Mouse (Mus musculus) hindbrain, embryonic 10.5 days (tissue): Measurements from ENCODE around the gene Sox5. TPM values are rescaled to one million over a fixed set of nuclear protein-coding genes. Genes with fewer than 3 reads are reported as not detected.

Experiments
- DNase-seq: peaks from one replicate; pipeline ENCODE4 v3.0.0-alpha.2; 2017; ENCODE audit warnings: low spot score
- H3K27ac ChIP-seq: fragments of 300-500 bp; sonication (generic); 2 replicates; pipeline ENCODE4 v1.5.1; 2016; ENCODE audit warnings: mild to moderate bottlenecking, moderate library complexity
- H3K27me3 ChIP-seq: fragments of 300-500 bp; sonication (generic); 2 replicates; pipeline ENCODE4 v1.6.1; 2016; ENCODE audit warnings: mild to moderate bottlenecking; ENCODE audit not compliant: poor library complexity, insufficient read depth, severe bottlenecking
- H3K36me3 ChIP-seq: fragments of 300-500 bp; sonication (generic); 2 replicates; pipeline ENCODE4 v1.6.1; 2016; ENCODE audit warnings: mild to moderate bottlenecking, moderate library complexity
- H3K4me1 ChIP-seq: fragments of 300-500 bp; sonication (generic); replicated peaks from 2 replicates; pipeline ENCODE4 v1.6.1; 2016; ENCODE audit warnings: mild to moderate bottlenecking
- H3K4me3 ChIP-seq: fragments of 300-500 bp; sonication (generic); 2 replicates; pipeline ENCODE4 v1.5.1; 2016; ENCODE audit warnings: mild to moderate bottlenecking, moderate library complexity
- H3K9me3 ChIP-seq: fragments of 300-500 bp; sonication (generic); 2 replicates; pipeline ENCODE4 v1.6.1; 2016; ENCODE audit warnings: mild to moderate bottlenecking, moderate library complexity
- WGBS: fragments of 180-500 bp; shearing (Covaris S2); methylation state at CpG from one replicate; pipeline ENCODE4 v1.1.7; 2016; 5-methylcytosine and 5-hydroxymethylcytosine counted together
- polyA plus RNA-seq: library from polyadenylated mRNA; unstranded; fragments of >200 nt; fragmentation: Nextera tagmentation; extraction: Ambion mirVana; gene quantifications from 2 replicates; pipeline ENCODE4 v1.2.1, GENCODE M21; 2016

Gene Sox5
- polyA plus RNA-seq, 1 experiment from 2014 or later = 30.6 TPM

DNA sequence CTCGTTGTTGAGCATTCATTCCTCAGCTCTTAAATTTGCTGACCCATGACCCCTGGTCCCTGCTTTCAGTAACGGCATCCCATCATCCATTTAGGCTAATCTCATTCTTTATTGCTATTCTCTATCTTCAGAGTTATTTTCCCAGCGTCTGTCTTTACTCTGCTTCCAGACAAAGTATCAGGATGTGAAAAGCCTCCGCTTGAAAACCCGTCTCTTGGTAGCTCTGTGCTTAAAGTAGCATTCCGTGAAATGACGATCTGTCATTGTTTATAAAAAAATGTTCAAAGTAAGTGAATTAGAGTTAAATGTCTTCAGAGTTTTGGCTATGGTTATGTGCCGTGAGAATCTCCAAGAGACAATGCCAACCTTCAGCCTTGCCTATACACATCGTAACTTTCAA, 915.2 kb downstream of the Sox5 start:
- H3K9me3 ChIP-seq = no peaks in the 10 kb centered on the region
- H3K4me3 ChIP-seq = no peak overlapping the region
- WGBS = 82% methylated on average over 9 of the region's 9 CpGs
- peaks cover 2% of the 10 kb centered on the region; the same call in 1 of the 2 replicates for H3K4me1 ChIP-seq
- H3K27me3 ChIP-seq = no peaks in the 10 kb centered on the region
- H3K27ac ChIP-seq = no peak overlapping the region
- no peaks in the 10 kb centered on the region for H3K36me3 ChIP-seq
- DNase-seq = no peak

DNA sequence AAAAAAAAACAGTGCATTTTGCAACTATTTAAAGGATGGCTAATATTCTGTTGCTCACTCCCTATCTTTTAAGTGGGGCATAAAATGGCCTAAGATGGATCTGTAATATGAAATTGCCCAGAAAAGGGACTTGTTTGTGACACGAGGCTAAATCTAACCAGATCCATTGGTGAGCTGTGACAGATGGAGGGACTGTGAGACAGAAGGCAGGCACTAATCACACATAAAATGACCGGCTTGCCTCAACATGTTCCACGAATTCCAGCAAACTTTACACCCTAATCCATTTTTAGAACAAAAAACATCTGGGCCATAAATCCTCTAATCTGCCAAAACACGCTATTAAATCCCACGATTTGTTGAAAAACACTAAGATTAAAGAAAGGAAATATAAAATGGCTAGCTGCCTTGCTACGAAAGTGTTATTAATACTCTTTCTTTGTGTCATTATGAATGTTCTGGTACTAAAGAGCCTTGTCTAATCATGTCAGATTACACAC, 919.1 kb downstream of the Sox5 start:
- no peaks in the 10 kb centered on the region for H3K36me3 ChIP-seq
- WGBS = 88% methylated on average over 6 of the region's 6 CpGs
- no peak for DNase-seq
- H3K27ac ChIP-seq = no peak overlapping the region
- no peaks in the 10 kb centered on the region for H3K27me3 ChIP-seq
- H3K4me3 ChIP-seq = no peak overlapping the region
- peaks cover 9% of the 10 kb centered on the region for H3K4me1 ChIP-seq
- no peaks in the 10 kb centered on the region for H3K9me3 ChIP-seq

DNA sequence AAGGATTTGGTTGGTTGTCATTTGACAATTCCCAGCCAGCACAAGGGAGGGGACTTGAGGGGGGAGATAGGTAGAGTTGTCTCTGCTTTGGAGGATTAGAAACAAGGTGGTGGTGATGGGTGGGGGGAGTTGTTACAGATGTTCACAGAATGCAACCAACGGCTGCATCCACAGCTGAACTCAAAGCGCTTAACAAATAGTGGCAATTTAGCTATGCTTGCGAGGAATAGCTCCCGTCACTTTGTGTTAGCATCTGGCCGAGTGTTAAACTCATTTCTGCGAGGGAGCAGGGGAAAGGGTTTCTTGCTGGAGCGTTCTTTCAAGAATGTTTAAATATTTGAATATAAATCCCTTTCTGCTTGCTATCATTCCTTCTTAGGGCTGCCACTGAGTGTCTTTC, 921.7 kb downstream of the Sox5 start:
- H3K36me3 ChIP-seq = no peaks in the 10 kb centered on the region
- DNase-seq = no peak
- H3K27me3 ChIP-seq = no peaks in the 10 kb centered on the region
- WGBS = 93% methylated on average over 7 of the region's 7 CpGs
- H3K27ac ChIP-seq = no peak overlapping the region
- no peaks in the 10 kb centered on the region for H3K9me3 ChIP-seq
- no peak overlapping the region for H3K4me3 ChIP-seq
- H3K4me1 ChIP-seq = peaks cover 13% of the 10 kb centered on the region

DNA sequence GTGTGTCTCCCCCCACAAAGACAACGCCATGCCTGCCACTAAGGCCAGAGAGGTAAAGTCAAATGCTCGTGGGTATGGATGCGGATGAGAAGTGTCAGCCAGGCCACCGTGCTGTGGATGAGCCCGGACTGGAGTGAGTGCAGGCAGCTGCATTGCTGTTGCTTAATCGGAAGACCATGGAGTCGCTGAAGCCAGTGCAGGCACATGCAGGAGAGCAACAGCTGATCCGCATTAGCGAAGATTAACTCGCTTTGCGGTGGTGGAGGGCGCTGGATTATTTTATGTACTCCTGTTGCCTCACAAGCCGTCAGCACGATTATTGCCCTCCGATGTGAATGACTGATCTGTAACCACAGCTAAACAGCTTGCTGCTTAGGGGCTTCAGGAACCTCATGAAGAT, 922.2 kb downstream of the Sox5 start:
- H3K4me3 ChIP-seq = no peak overlapping the region
- no peak overlapping the region for H3K27ac ChIP-seq
- WGBS = 92% methylated on average over 15 of the region's 15 CpGs
- no peak for DNase-seq
- peaks cover 13% of the 10 kb centered on the region for H3K4me1 ChIP-seq
- no peaks in the 10 kb centered on the region for H3K9me3 ChIP-seq
- H3K27me3 ChIP-seq = no peaks in the 10 kb centered on the region
- no peaks in the 10 kb centered on the region for H3K36me3 ChIP-seq

DNA sequence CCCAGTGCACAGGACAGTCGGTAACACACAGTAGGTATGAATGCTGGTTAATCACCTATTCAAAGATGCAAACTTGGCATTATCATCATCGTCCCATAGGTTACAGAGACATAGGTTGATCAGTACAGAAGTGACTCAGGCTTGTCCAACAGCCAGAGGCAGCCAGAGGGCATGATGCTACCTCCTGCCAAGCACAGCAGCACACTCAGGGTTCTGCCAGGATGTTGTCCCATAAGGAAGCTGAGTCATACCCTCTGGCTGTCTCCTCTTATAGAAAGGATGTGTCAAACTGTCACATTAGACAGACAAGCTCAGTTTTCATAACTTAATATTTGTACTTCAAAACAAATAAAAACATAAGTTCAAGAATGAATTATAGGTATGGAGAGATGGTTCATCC, 923.2 kb downstream of the Sox5 start:
- H3K4me3 ChIP-seq = no peak overlapping the region
- no peak for DNase-seq
- no peaks in the 10 kb centered on the region for H3K36me3 ChIP-seq
- 91% methylated on average over 2 of the region's 2 CpGs for WGBS
- no peaks in the 10 kb centered on the region for H3K27me3 ChIP-seq
- H3K27ac ChIP-seq = no peak overlapping the region
- peaks cover 13% of the 10 kb centered on the region for H3K4me1 ChIP-seq
- H3K9me3 ChIP-seq = no peaks in the 10 kb centered on the region

DNA sequence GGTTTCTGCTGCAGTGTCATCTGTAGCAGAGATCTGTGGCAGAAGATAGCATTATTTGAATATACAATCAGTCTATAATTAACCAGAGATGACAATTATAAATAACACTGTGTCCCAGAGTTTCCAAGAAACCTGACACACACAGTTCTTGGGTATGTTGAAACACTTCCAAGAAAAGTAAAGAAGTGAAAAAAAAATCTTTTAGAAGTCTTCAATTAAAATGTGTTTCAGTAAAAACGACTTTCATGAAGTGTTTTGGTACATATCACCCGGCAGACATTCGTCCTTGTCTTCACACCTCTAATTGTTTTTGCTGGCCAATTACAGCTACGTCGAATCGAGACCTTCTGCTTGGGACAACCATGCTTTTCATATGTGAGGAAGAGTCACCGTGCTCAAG, 924.4 kb downstream of the Sox5 start:
- Histone ChIP-seq H3K4me1 (peaks cover 13% of the 10 kb centered on the region), H3K27ac (no peak overlapping the region), H3K9me3 (no peaks in the 10 kb centered on the region), H3K4me3 (no peak overlapping the region), H3K36me3 (no peaks in the 10 kb centered on the region), H3K27me3 (no peaks in the 10 kb centered on the region)
- WGBS = 90% methylated on average over 7 of the region's 7 CpGs
- DNase-seq = no peak

DNA sequence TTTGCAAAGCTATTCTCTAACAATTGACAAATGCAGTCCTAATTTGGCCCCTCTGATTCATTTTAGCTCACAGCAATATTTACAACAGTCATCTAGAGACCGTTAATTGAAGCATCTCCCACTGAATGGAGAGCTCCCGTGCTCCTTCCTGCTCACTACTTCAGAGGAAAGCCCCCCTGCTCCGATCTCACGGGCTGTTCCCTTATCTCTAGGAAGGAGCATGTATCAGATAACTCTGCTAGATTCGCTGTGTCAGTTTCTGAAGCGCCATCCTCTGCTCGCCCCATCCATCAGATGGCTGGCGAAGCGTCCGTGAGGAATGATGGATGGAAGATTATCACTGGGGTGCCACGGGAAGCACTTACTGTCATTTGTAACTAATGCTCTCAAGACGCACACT, 926.4 kb downstream of the Sox5 start:
- no peak overlapping the region for H3K4me3 ChIP-seq
- WGBS = 67% methylated on average over 12 of the region's 12 CpGs
- no peak overlapping the region for H3K27ac ChIP-seq
- no peaks in the 10 kb centered on the region for H3K36me3 ChIP-seq
- no peak for DNase-seq
- no peaks in the 10 kb centered on the region for H3K27me3 ChIP-seq
- H3K9me3 ChIP-seq = no peaks in the 10 kb centered on the region
- H3K4me1 ChIP-seq = 0 out of 2 replicates have a peak, but pooled peaks cover 4% of the 10 kb centered on the region

DNA sequence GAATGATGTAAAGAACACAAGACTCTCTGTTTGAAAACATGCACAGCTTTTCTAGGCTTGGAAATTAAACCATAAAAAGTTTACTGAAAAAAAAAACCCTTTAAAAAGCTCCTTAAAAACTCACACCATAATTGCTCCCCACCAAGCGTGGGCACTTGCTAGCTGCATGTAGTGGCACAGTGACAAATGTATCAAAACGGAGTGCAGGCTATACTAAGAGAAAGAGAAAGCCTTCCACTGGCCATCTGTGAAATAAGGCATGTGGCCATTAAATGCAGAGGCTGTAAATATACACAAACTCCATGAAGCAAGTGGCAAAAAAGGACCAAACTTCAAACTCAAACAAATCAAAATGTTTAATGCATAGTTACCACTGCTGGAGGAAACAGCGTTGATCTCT, 927.7 kb downstream of the Sox5 start:
- H3K27me3 ChIP-seq = no peaks in the 10 kb centered on the region
- no peak for DNase-seq
- H3K27ac ChIP-seq = no peak overlapping the region
- 87% methylated on average over 3 of the region's 3 CpGs for WGBS
- 0 out of 2 replicates have a peak, but pooled peaks cover 4% of the 10 kb centered on the region for H3K4me1 ChIP-seq
- no peaks in the 10 kb centered on the region for H3K36me3 ChIP-seq
- no peaks in the 10 kb centered on the region for H3K9me3 ChIP-seq
- no peak overlapping the region for H3K4me3 ChIP-seq

DNA sequence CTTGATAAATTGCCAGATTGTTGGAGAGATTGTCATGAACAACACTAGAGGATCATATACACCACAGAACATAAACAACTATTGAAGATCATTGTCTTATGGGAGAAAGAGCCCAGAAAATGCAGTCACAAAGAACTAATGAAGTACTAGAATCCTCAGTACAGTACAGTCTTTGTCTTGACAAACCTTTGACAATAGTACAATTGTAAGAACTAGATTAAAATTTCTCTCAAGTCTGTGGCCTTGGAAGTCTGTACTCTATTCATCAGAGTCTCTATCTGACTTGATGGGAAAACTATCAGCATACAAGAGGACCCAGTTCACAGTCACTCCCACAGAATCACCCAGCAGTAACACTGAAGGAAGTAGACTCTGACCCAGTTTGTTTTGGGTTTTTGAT, 936.0 kb downstream of the Sox5 start:
- H3K27ac ChIP-seq = no peak overlapping the region
- H3K4me1 ChIP-seq = no peaks in the 10 kb centered on the region
- H3K36me3 ChIP-seq = no peaks in the 10 kb centered on the region; the same call in 1 of the 2 replicates
- no peaks in the 10 kb centered on the region for H3K9me3 ChIP-seq
- no peak for DNase-seq
- H3K27me3 ChIP-seq = no peaks in the 10 kb centered on the region
- H3K4me3 ChIP-seq = no peak overlapping the region

DNA sequence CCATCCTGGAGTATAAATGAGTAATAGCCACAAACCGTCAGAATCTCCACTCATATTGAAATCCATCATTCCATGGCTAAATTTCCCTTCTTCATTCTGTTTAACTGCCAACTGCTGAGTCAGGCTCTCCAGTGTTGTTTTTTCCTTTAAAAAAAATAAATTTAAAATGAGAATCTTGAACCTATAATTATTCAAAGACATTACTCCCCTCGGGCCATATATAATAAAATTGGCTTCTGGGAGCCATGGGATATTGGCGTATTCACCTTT, 937.1 kb downstream of the Sox5 start:
- no peaks in the 10 kb centered on the region for H3K9me3 ChIP-seq
- DNase-seq = no peak
- no peak overlapping the region for H3K27ac ChIP-seq
- no peaks in the 10 kb centered on the region for H3K27me3 ChIP-seq
- no peaks in the 10 kb centered on the region for H3K4me1 ChIP-seq
- WGBS = 85% methylated on average over 3 of the region's 3 CpGs
- peaks cover under 1% of the 10 kb centered on the region; the same call in 1 of the 2 replicates for H3K36me3 ChIP-seq
- no peak overlapping the region for H3K4me3 ChIP-seq

DNA sequence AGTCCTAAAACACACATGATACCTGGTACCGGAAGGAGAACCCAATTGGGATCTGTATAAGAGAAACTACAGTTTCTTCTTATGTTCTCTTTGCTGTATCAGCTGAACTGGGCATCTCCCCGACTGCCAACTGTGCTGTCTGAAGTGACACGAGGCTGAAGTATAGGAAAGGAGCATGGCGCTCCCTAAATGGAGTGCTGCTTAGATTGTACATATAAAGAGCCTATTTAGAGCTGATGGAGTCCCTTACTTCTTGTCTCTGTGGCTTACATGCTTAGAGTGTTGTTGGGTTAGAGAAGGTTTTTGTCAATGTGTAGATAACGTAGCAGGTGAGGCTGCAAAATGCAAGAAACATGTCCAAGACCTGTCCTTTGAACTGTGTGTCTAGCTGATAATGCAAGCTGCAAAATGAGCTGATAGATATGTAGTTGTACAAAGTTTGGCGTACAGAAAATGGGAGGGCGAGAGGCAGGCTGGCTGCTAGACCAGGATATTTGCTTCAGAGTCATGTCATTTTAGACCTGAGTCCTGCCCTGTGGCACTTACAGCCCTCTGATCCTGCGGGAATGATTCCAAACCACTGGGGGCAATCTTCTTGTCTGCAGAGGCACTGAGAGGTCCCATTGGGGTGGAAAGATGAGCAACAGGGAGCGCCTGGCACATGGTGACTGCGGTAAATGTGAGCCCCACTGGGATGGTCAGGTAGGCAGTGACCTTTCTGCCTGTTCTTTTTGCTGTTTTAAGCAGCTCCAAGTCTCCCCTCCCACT, 937.7 kb downstream of the Sox5 start:
- no peak overlapping the region for H3K27ac ChIP-seq
- WGBS = 87% methylated on average over 10 of the region's 10 CpGs
- H3K9me3 ChIP-seq = no peaks in the 10 kb centered on the region

DNA sequence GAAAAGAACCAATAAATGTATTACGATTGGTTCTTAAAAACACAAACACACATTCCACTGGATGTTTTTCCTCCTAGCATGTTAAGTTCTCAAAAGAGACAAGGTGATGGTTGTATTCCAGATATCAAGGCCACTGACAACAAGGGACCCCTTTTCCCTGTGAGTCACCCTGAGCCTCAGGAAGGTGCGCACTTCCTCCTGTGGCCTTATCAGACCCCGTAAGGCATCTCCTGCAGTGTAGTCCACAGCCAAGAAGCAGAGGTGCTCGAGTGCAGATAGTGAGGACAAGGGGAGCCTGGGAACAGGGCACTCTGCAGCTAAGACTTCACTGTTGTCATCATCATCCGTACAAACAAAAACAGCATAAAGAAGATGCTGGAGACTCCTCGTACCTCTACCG, 939.8 kb downstream of the Sox5 start:
- no peak for DNase-seq
- Histone ChIP-seq H3K36me3 (peaks cover 4% of the 10 kb centered on the region; the same call in 1 of the 2 replicates), H3K9me3 (no peaks in the 10 kb centered on the region), H3K27ac (no peak overlapping the region), H3K27me3 (no peaks in the 10 kb centered on the region), H3K4me3 (no peak overlapping the region), H3K4me1 (no peaks in the 10 kb centered on the region)
- 89% methylated on average over 7 of the region's 7 CpGs for WGBS

More for the DNA sequence above, 937.7 kb downstream of the Sox5 start:
- H3K4me3 ChIP-seq = no peak overlapping the region
- no peaks in the 10 kb centered on the region for H3K4me1 ChIP-seq
- H3K36me3 ChIP-seq = peaks cover 4% of the 10 kb centered on the region; the same call in 1 of the 2 replicates
- DNase-seq = no peak
- no peaks in the 10 kb centered on the region for H3K27me3 ChIP-seq

DNA sequence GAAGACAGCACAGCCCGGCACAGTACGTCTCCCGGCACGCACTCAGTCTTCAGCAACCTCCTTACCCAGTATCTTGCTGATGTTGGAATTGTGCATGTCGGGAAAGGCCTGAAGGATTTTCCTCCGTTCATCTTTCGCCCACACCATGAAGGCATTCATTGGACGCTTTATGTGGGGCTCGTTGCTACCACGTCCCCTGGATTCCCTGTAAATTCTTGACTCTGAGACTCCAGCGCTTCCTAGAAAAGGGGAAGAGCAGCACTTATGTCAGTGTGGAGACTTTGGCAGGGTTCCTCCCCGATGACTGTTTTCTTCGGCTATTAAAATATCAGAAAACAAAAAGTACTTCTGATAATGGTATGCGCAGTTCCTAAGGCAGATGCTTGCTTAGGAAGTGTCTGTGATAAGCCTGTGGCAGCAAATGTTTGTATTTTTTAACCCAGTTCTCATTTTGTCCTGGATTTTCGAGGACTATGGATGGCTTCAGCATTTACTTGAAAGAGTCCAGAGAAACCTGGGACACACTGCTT, 940.6 kb downstream of the Sox5 start:
- no peaks in the 10 kb centered on the region for H3K27me3 ChIP-seq
- WGBS = 93% methylated on average over 15 of the region's 15 CpGs
- H3K27ac ChIP-seq = 0 out of 2 replicates have a peak overlapping the region, but pooled peaks have one; percentile 12
- H3K4me1 ChIP-seq = no peaks in the 10 kb centered on the region
- DNase-seq = no peak
- no peaks in the 10 kb centered on the region for H3K9me3 ChIP-seq
- H3K36me3 ChIP-seq = peaks cover 4% of the 10 kb centered on the region; the same call in 1 of the 2 replicates
- H3K4me3 ChIP-seq = no peak overlapping the region
